Mouse (Mus musculus) liver, embryonic 14.5 days (tissue): ENCODE measurements around the gene Vps37d. TPM values are rescaled to one million over a fixed set of nuclear protein-coding genes. Genes with fewer than 3 reads are reported as not detected.

Experiments used
- ATAC-seq: fragments of 200-750 bp; cut with Nextera tagmentation; 2 replicates; pipeline ENCODE4 v1.8.0; 2017; ENCODE audit warnings: moderate number of reproducible peaks, mild to moderate bottlenecking, moderate library complexity; ENCODE audit not compliant: insufficient read depth
- DNase-seq, 3 experiments: peaks; one replicate each; pipeline ENCODE4 v3.0.0-alpha.2; 2012 to 2013; ENCODE audit warnings: low read depth in 3 of 3, low spot score in 3 of 3
- H3K27ac ChIP-seq: fragments of 300-500 bp; sonication (generic); 2 replicates; pipeline ENCODE4 v1.5.1; 2014; ENCODE audit warnings: moderate library complexity, mild to moderate bottlenecking, control low read depth, inconsistent platforms
- H3K27me3 ChIP-seq: fragments of 300-500 bp; sonication (generic); 2 replicates; pipeline ENCODE4 v1.6.1; 2014; ENCODE audit warnings: mild to moderate bottlenecking, low read length, moderate library complexity; ENCODE audit not compliant: control insufficient read depth, insufficient read depth
- H3K36me3 ChIP-seq: fragments of 300-500 bp; sonication (generic); replicated peaks from 2 replicates; pipeline ENCODE4 v1.6.1; 2014; ENCODE audit warnings: low read depth; ENCODE audit not compliant: control insufficient read depth, insufficient read depth
- H3K4me1 ChIP-seq, 2 experiments: fragments of 200-500 bp in 1 of 2; fragments of 300-500 bp in 1 of 2; sonication (generic) in 1 of 2; replicated peaks; 2 replicates each; pipeline ENCODE4 v1.6.1; 2012 to 2014; ENCODE audit warnings: antibody characterized with exemption in 1 of 2, inconsistent platforms in 1 of 2, low read length in 1 of 2; ENCODE audit not compliant: control insufficient read depth in 2 of 2, insufficient read depth in 2 of 2
- H3K4me2 ChIP-seq: fragments of 300-500 bp; sonication (generic); 2 replicates; pipeline ENCODE4 v1.6.1; 2014; ENCODE audit warnings: low read depth, mild to moderate bottlenecking, control low read depth, moderate library complexity
- H3K4me3 ChIP-seq, 2 experiments: fragments of 200-500 bp in 1 of 2; fragments of 300-500 bp in 1 of 2; sonication (generic) in 1 of 2; 2 replicates each; pipeline ENCODE4 v1.5.1; 2012 to 2014; ENCODE audit warnings: low read depth in 2 of 2, low read length in 2 of 2, mild to moderate bottlenecking in 2 of 2, control low read depth in 1 of 2, inconsistent platforms in 1 of 2, moderate library complexity in 1 of 2; ENCODE audit not compliant: insufficient read depth in 1 of 2
- H3K9ac ChIP-seq: fragments of 300-500 bp; sonication (generic); replicated peaks from 2 replicates; pipeline ENCODE4 v1.6.1; 2014; ENCODE audit warnings: mild to moderate bottlenecking, control low read depth, moderate library complexity
- H3K9me3 ChIP-seq: fragments of 300-500 bp; sonication (generic); 2 replicates; pipeline ENCODE4 v1.6.1; 2016; ENCODE audit warnings: low read length, mixed read lengths; ENCODE audit not compliant: control insufficient read depth
- CTCF ChIP-seq: IDR thresholded peaks from 2 replicates; pipeline ENCODE4 v1.5.1; 2016; ENCODE audit warnings: antibody characterized with exemption, low read depth, control low read depth
- EP300 ChIP-seq: IDR thresholded peaks from 2 replicates; pipeline ENCODE4 v1.6.1; 2016; ENCODE audit warnings: antibody characterized with exemption, low read depth
- WGBS: fragments of 180-500 bp; shearing (Covaris S2); extraction: QIAGEN DNeasy Blood & Tissue Kit; methylation state at CpG from one replicate; pipeline ENCODE4 v1.1.7; 2014; ENCODE audit not compliant: insufficient replicate concordance; 5-methylcytosine and 5-hydroxymethylcytosine counted together
- polyA plus RNA-seq, 2 experiments: library from polyadenylated mRNA; depleted of rRNA in 1 of 2; stranded (reverse) in 1 of 2; unstranded in 1 of 2; fragments of >200 nt; fragmentation: Nextera tagmentation in 1 of 2; extraction: Ambion mirVana in 1 of 2; gene quantifications; 2 replicates each; pipeline versions ENCODE4 v1.2.1 to v1.2.3; 2012 to 2014

Gene Vps37d
- polyA plus RNA-seq, 2 experiments, result 0.06 to 0.30 TPM

- TF ChIP-seq EP300 (no peak), CTCF (no peak)
- no peaks in the 10 kb centered on the region for H3K27me3 ChIP-seq
- DNase-seq (no peak), ATAC-seq (no peak)
- WGBS, result 27% methylated on average over 11 of the region's 11 CpGs
- H3K9ac ChIP-seq, result no peak overlapping the region
- peaks cover 5 to 26% of the 10 kb centered on the region in 2 experiments for H3K4me1 ChIP-seq
- H3K36me3 ChIP-seq, result no peaks in the 10 kb centered on the region
- no peak overlapping the region for H3K4me3 ChIP-seq
- no peak overlapping the region for H3K4me2 ChIP-seq
- H3K9me3 ChIP-seq, result no peaks in the 10 kb centered on the region
- no peak overlapping the region for H3K27ac ChIP-seq
Measured at GRCm38 (mm10) chr5:135040777-135041176, 37.3 kb downstream of the Vps37d start.

- Histone ChIP-seq H3K36me3 (no peaks in the 10 kb centered on the region), H3K4me1 (peaks cover 5 to 26% of the 10 kb centered on the region in 2 experiments), H3K9me3 (no peaks in the 10 kb centered on the region), H3K4me2 (peak overlapping the region; percentile 12; the same call in 1 of the 2 replicates), H3K27me3 (no peaks in the 10 kb centered on the region), H3K9ac (no peak overlapping the region), H3K27ac (no peak overlapping the region), H3K4me3 (no peak overlapping the region)
- ATAC-seq (no peak), DNase-seq (no peak)
- no peak for TF ChIP-seq CTCF
- no peak for TF ChIP-seq EP300
- WGBS, result 37% methylated on average over 6 of the region's 6 CpGs
Measured at GRCm38 (mm10) chr5:135040059-135040458, 38.0 kb downstream of the Vps37d start.

- 0 out of 2 replicates have a peak, but pooled peaks have one; percentile 14 for ATAC-seq
- H3K36me3 ChIP-seq, result no peaks in the 10 kb centered on the region
- H3K4me2 ChIP-seq, result peak overlapping the region; percentile 12; the same call in 1 of the 2 replicates
- H3K4me1 ChIP-seq, result peaks cover 5 to 26% of the 10 kb centered on the region in 2 experiments
- DNase-seq, result no peak
- no peak overlapping the region for H3K9ac ChIP-seq
- no peaks in the 10 kb centered on the region for H3K27me3 ChIP-seq
- TF ChIP-seq CTCF (no peak), EP300 (no peak)
- no peaks in the 10 kb centered on the region for H3K9me3 ChIP-seq
- no peak overlapping the region for H3K4me3 ChIP-seq
- 31% methylated on average over 9 of the region's 9 CpGs for WGBS
- no peak overlapping the region for H3K27ac ChIP-seq
Measured at GRCm38 (mm10) chr5:135039541-135039940, 38.5 kb downstream of the Vps37d start.

- Histone ChIP-seq H3K9me3 (no peaks in the 10 kb centered on the region), H3K27ac (no peak overlapping the region), H3K9ac (no peak overlapping the region), H3K4me1 (peaks cover 5 to 25% of the 10 kb centered on the region in 2 experiments), H3K4me2 (no peak overlapping the region), H3K27me3 (no peaks in the 10 kb centered on the region), H3K4me3 (no peak overlapping the region), H3K36me3 (no peaks in the 10 kb centered on the region)
- 69% methylated on average over 3 of the region's 3 CpGs for WGBS
- DNase-seq (no peak), ATAC-seq (no peak)
- TF ChIP-seq CTCF (no peak), EP300 (no peak)
Measured at GRCm38 (mm10) chr5:135037946-135038345, 40.1 kb downstream of the Vps37d start.

- Histone ChIP-seq H3K27me3 (no peaks in the 10 kb centered on the region), H3K36me3 (no peaks in the 10 kb centered on the region), H3K4me2 (peak overlapping the region; percentile 8; the same call in 1 of the 2 replicates), H3K9ac (no peak overlapping the region), H3K4me3 (no peak overlapping the region), H3K27ac (no peak overlapping the region), H3K9me3 (no peaks in the 10 kb centered on the region), H3K4me1 (peaks cover 5 to 17% of the 10 kb centered on the region in 2 experiments)
- TF ChIP-seq CTCF (no peak), EP300 (no peak)
- ATAC-seq (peak; percentile 46; the same call in 1 of the 2 replicates), DNase-seq (peak in 1 of 3 experiments; percentile 30)
- WGBS, result 49% methylated on average over 18 of the region's 18 CpGs
Measured at GRCm38 (mm10) chr5:135035608-135036359, 42.3 kb downstream of the Vps37d start.
